Mouse (Mus musculus) heart, adult 2 months (tissue): Measurements from ENCODE around the gene Mad1l1.

Experiments
- CTCF ChIP-seq: fragments of 200-600 bp; IDR thresholded peaks from 2 replicates; pipeline ENCODE4 v1.8.1; 2022; ENCODE audit warnings: antibody characterized with exemption, mild to moderate bottlenecking, moderate library complexity
- EP300 ChIP-seq: fragments of 200-500 bp; IDR thresholded peaks from 2 replicates; pipeline ENCODE4 v1.6.1; 2011; ENCODE audit warnings: low read depth, low read length, control low read depth; ENCODE audit not compliant: insufficient read depth
- POLR2A ChIP-seq: fragments of 200-500 bp; IDR thresholded peaks from 2 replicates; pipeline ENCODE4 v1.6.1; 2011; ENCODE audit warnings: mild to moderate bottlenecking, low read depth, low read length, control low read depth; ENCODE audit not compliant: insufficient read depth

DNA sequence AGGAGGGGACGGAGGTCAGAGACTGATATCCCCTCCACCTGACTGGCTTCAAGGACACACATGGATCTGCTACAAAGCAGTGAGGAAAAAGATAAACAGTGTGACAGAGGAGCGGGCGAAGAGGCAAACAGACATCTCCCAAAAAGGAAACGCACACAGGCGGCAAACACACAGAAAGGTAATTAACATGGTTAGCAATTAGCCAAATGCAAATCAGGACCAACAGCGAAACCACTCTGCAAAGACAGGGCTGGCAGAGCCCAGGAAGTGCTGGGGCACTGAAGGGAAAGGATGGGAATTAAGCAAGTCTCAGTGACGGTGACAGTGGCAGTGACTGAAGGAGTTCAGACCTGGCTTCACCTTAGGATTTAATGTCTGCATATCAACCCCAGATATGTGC, 187.3 kb downstream of the Mad1l1 start:
- TF ChIP-seq CTCF (no peak), EP300 (no peak), POLR2A (no peak)
